Mouse (Mus musculus): ENCODE results near the gene Chid1. TPM values are rescaled to one million over a fixed set of nuclear protein-coding genes. Genes with fewer than 3 reads are reported as not detected.

Gene Chid1
- total and polyA plus RNA-seq, 2 experiments from 2014 or later: 17.7 to 23.5 TPM

- DNase-seq (ENCODE audit: low spot score): no peak
- 16% methylated on average over 36 of the region's 38 CpGs for WGBS
- Histone ChIP-seq H3K36me3 (replicated peaks; ENCODE audit: control insufficient read depth, insufficient read depth, low read length) (peaks cover 9% of the 10 kb centered on the region), H3K4me2 (ENCODE audit: low read depth, low read length) (peak overlapping the region; percentile 53), H3K9me3 (replicated peaks; ENCODE audit: control insufficient read depth, low read length) (no peaks in the 10 kb centered on the region), H3K27me3 (ENCODE audit: control insufficient read depth, insufficient read depth, low read length) (peaks cover 16% of the 10 kb centered on the region; the same call in 1 of the 2 replicates), H3K4me1 (ENCODE audit: control insufficient read depth, insufficient read depth) (peaks cover 26% of the 10 kb centered on the region), H3K4me3 (ENCODE audit: low read depth, low read length) (peak overlapping the region; percentile 36), H3K27ac (ENCODE audit: low read depth) (peak overlapping the region; percentile 78), H3K9ac (replicated peaks; ENCODE audit: low read depth, low read length) (peak overlapping the region; percentile 9; the same call in 1 of the 2 replicates)
- ATAC-seq (ENCODE audit: insufficient read depth, low read depth): no peak
- TF ChIP-seq EP300 (IDR thresholded peaks at IDR 0.05; ENCODE audit: low read depth) (no peak), CTCF (IDR thresholded peaks at IDR 0.05; ENCODE audit: low read depth) (no peak)
These were observed 75.0 kb downstream of the Chid1 start for GRCm38 (mm10) chr7:141464603-141465201.

- Histone ChIP-seq H3K36me3 (replicated peaks; ENCODE audit: control insufficient read depth, insufficient read depth, low read length) (peaks cover 15% of the 10 kb centered on the region), H3K27ac (ENCODE audit: low read depth) (peak overlapping the region; percentile 78), H3K27me3 (ENCODE audit: control insufficient read depth, insufficient read depth, low read length) (peaks cover 16% of the 10 kb centered on the region; the same call in 1 of the 2 replicates), H3K4me1 (ENCODE audit: control insufficient read depth, insufficient read depth) (peaks cover 20% of the 10 kb centered on the region), H3K9ac (replicated peaks; ENCODE audit: low read depth, low read length) (0 out of 2 replicates have a peak overlapping the region, but pooled peaks have one; percentile 9), H3K4me2 (ENCODE audit: low read depth, low read length) (peak overlapping the region; percentile 53), H3K4me3 (ENCODE audit: low read depth, low read length) (peak overlapping the region; percentile 36), H3K9me3 (replicated peaks; ENCODE audit: control insufficient read depth, low read length) (no peaks in the 10 kb centered on the region)
- ATAC-seq (ENCODE audit: insufficient read depth, low read depth) (0 out of 2 replicates have a peak, but pooled peaks have one; percentile 1), DNase-seq (ENCODE audit: low spot score) (peak; percentile 68)
- TF ChIP-seq EP300 (IDR thresholded peaks at IDR 0.05; ENCODE audit: low read depth): peak; percentile 31; the same call in 1 of the 2 replicates
- no peak for TF ChIP-seq CTCF (IDR thresholded peaks at IDR 0.05; ENCODE audit: low read depth)
- WGBS: 32% methylated on average over 12 of the region's 12 CpGs
These were observed 75.6 kb downstream of the Chid1 start for GRCm38 (mm10) chr7:141463824-141464602.

DNA sequence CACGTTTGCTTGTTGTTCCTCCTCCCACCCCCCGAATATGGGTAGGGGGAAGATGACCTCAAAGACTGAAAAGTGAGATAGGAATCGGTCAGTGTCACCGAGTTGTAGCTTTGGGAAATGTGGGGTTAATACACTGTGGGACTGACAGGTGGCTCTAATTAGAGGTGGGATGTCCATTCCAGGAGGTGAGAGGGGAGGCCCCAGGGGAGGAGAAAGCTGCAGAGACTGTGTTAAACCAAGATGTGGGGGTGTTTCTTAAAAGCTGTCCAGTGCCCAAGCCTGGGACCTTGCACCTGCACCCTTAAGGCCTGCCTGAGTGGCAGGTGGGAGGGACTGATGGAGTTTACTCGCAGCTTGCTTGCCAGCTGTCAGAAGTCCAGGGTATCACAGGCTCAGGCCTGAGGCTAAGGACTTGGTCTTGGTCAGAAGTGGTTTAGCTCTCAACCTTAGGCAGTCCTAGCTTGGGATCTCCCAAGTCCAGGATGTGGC lies 77.3 kb downstream of the Chid1 start:
- DNase-seq (ENCODE audit: low spot score) (no peak), ATAC-seq (ENCODE audit: insufficient read depth, low read depth) (no peak)
- H3K27ac ChIP-seq (ENCODE audit: low read depth): peak overlapping the region; percentile 77
- no peak for TF ChIP-seq EP300 (IDR thresholded peaks at IDR 0.05; ENCODE audit: low read depth)
- TF ChIP-seq CTCF (IDR thresholded peaks at IDR 0.05; ENCODE audit: low read depth): no peak
- H3K4me1 ChIP-seq (ENCODE audit: control insufficient read depth, insufficient read depth): peaks cover 16% of the 10 kb centered on the region
- H3K36me3 ChIP-seq (replicated peaks; ENCODE audit: control insufficient read depth, insufficient read depth, low read length): peaks cover 30% of the 10 kb centered on the region
- peaks cover 16% of the 10 kb centered on the region; the same call in 1 of the 2 replicates for H3K27me3 ChIP-seq (ENCODE audit: control insufficient read depth, insufficient read depth, low read length)
- peak overlapping the region; percentile 63 for H3K4me3 ChIP-seq (ENCODE audit: low read depth, low read length)
- peak overlapping the region; percentile 98 for H3K4me2 ChIP-seq (ENCODE audit: low read depth, low read length)
- peak overlapping the region; percentile 76 for H3K9ac ChIP-seq (replicated peaks; ENCODE audit: low read depth, low read length)
- WGBS: 31% methylated on average over 5 of the region's 5 CpGs
- H3K9me3 ChIP-seq (replicated peaks; ENCODE audit: control insufficient read depth, low read length): no peaks in the 10 kb centered on the region

GRCm38 (mm10) chr7:141461521-141462332 lies 77.9 kb downstream of the Chid1 start:
- 3% methylated on average over 59 of the region's 59 CpGs for WGBS
- ATAC-seq (ENCODE audit: insufficient read depth, low read depth) (no peak), DNase-seq (ENCODE audit: low spot score) (peak; percentile 46)
- H3K4me1 ChIP-seq (ENCODE audit: control insufficient read depth, insufficient read depth): peaks cover 16% of the 10 kb centered on the region
- peak overlapping the region; percentile 77 for H3K27ac ChIP-seq (ENCODE audit: low read depth)
- H3K4me2 ChIP-seq (ENCODE audit: low read depth, low read length): peak overlapping the region; percentile 98
- H3K9me3 ChIP-seq (replicated peaks; ENCODE audit: control insufficient read depth, low read length): no peaks in the 10 kb centered on the region
- H3K9ac ChIP-seq (replicated peaks; ENCODE audit: low read depth, low read length): peak overlapping the region; percentile 76
- TF ChIP-seq CTCF (IDR thresholded peaks at IDR 0.05; ENCODE audit: low read depth): peak; percentile 28
- no peak for TF ChIP-seq EP300 (IDR thresholded peaks at IDR 0.05; ENCODE audit: low read depth)
- peaks cover 16% of the 10 kb centered on the region; the same call in 1 of the 2 replicates for H3K27me3 ChIP-seq (ENCODE audit: control insufficient read depth, insufficient read depth, low read length)
- H3K36me3 ChIP-seq (replicated peaks; ENCODE audit: control insufficient read depth, insufficient read depth, low read length): peaks cover 33% of the 10 kb centered on the region
- peak overlapping the region; percentile 63 for H3K4me3 ChIP-seq (ENCODE audit: low read depth, low read length)
